Mouse (Mus musculus) cortical plate, adult 2 months (tissue): ENCODE results near the gene Enkur. TPM values are rescaled to one million over a fixed set of nuclear protein-coding genes. Genes with fewer than 3 reads are reported as not detected.
A peak's percentile ranks its signal among the peaks of the same experiment; 100 is the strongest.

Experiments
- H3K27ac ChIP-seq: fragments of 200-500 bp; 2 replicates; pipeline ENCODE4 v1.5.1; 2012; ENCODE audit warnings: low read length, control low read depth, inconsistent platforms; ENCODE audit not compliant: insufficient read depth
- H3K4me1 ChIP-seq: fragments of 200-500 bp; 2 replicates; pipeline ENCODE4 v1.6.1; 2011; ENCODE audit warnings: low read length; ENCODE audit not compliant: control insufficient read depth, insufficient read depth
- H3K4me3 ChIP-seq: fragments of 200-500 bp; 2 replicates; pipeline ENCODE4 v1.5.1; 2011; ENCODE audit warnings: mild to moderate bottlenecking, low read length, control low read depth; ENCODE audit not compliant: insufficient read depth
- CTCF ChIP-seq: fragments of 200-500 bp; IDR thresholded peaks from 2 replicates; pipeline ENCODE4 v1.5.1; 2011; ENCODE audit warnings: mild to moderate bottlenecking, control low read depth, low read length; ENCODE audit not compliant: insufficient read depth; ENCODE audit errors: extremely low read depth
- POLR2A ChIP-seq: fragments of 200-500 bp; IDR thresholded peaks from 2 replicates; pipeline ENCODE4 v1.6.1; 2011; ENCODE audit warnings: mild to moderate bottlenecking, low read length, control low read depth; ENCODE audit not compliant: insufficient read depth; ENCODE audit errors: extremely low read depth
- polyA plus RNA-seq: library from polyadenylated mRNA; depleted of rRNA; stranded (reverse); fragments of >200 nt; gene quantifications from 2 replicates; pipeline ENCODE4 v1.2.3, GENCODE M21; 2012

The Enkur gene
- polyA plus RNA-seq, 1 experiment = 4.4 TPM

GRCm38 (mm10) chr2:21191232-21191631 is 13.9 kb downstream of the Enkur start:
- TF ChIP-seq POLR2A (no peak), CTCF (no peak)
- Histone ChIP-seq H3K4me1 (no peaks in the 10 kb centered on the region), H3K4me3 (no peak overlapping the region), H3K27ac (no peak overlapping the region)

GRCm38 (mm10) chr2:21188610-21189009 is 16.6 kb downstream of the Enkur start:
- no peak overlapping the region for H3K27ac ChIP-seq
- no peak overlapping the region for H3K4me3 ChIP-seq
- H3K4me1 ChIP-seq = no peaks in the 10 kb centered on the region
- TF ChIP-seq POLR2A (no peak), CTCF (no peak)

- Histone ChIP-seq H3K27ac (no peak overlapping the region), H3K4me3 (no peak overlapping the region), H3K4me1 (no peaks in the 10 kb centered on the region)
- TF ChIP-seq CTCF = peak; percentile 82
- no peak for TF ChIP-seq POLR2A
These were observed 17.6 kb downstream of the Enkur start for GRCm38 (mm10) chr2:21187576-21187975.

GRCm38 (mm10) chr2:21182811-21183210 is 22.4 kb downstream of the Enkur start:
- Histone ChIP-seq H3K4me3 (no peak overlapping the region), H3K27ac (no peak overlapping the region), H3K4me1 (no peaks in the 10 kb centered on the region)
- no peak for TF ChIP-seq CTCF
- TF ChIP-seq POLR2A = no peak

- Histone ChIP-seq H3K4me3 (no peak overlapping the region), H3K4me1 (no peaks in the 10 kb centered on the region), H3K27ac (no peak overlapping the region)
- no peak for TF ChIP-seq CTCF
- no peak for TF ChIP-seq POLR2A
These were observed 26.0 kb downstream of the Enkur start for GRCm38 (mm10) chr2:21179136-21179535.

DNA sequence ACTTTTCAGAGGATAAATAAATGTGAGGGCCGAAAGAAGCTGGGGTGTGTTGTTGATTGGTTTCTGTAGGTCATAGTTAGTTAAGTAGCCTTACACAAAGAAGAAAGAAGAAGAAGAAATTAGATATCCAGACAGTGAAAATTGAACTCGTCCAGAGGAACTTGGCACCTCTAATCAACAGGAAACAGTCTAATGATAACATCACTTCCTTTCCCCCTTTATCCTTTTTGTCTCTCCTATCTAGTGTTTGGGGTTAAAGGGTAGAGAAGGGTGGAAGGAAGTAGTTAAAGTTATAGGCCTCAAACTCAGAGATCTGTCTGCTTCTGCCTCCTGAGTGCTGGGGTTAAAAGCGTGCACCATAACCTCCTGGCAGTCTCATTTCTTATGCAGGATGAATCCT is 32.4 kb downstream of the Enkur start:
- no peak for TF ChIP-seq POLR2A
- no peak for TF ChIP-seq CTCF
- H3K4me3 ChIP-seq = no peak overlapping the region
- no peaks in the 10 kb centered on the region for H3K4me1 ChIP-seq
- H3K27ac ChIP-seq = no peak overlapping the region

DNA sequence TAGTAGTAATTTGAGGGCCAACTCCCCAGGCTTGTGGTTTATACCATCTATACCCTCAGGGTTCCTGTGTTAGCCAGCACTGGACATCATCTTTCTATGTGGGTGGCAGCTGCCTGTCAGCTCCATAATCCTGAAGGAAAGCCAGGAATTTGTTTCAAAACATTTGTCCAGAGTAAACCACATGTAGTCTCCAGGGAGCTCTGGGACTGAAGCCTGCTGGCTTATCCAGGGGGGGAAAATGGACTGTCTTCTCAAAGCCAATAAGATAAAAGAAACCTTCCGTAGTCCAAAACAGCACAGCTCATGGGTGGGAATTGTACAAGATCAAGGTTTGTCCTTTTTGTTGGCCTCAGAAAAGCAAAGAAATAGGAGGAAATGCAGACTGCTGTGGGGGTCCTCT is 37.2 kb downstream of the Enkur start:
- H3K4me3 ChIP-seq = no peak overlapping the region
- TF ChIP-seq CTCF (no peak), POLR2A (no peak)

DNA sequence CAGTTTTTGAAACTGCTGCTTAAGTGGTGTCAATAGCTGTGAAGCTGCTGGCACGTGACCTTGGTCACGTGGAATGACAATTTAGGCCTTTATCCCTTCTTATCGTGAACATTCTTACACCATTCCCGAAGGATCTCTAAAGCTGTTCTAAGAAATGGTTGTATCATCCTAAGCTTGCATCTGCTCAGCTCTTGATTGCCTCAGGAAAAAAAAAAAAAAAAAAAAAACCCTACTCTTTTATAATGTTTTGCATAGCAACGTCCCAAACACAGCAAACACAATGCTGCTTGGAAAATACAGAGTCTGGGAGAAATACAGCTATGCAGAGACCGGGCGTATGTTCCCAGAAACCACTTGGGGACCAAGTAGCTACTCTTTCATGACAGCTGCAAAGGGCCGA is 40.9 kb downstream of the Enkur start:
- TF ChIP-seq POLR2A = no peak
- no peak overlapping the region for H3K27ac ChIP-seq
- no peak overlapping the region for H3K4me3 ChIP-seq
- no peaks in the 10 kb centered on the region for H3K4me1 ChIP-seq

More for the DNA sequence above, 37.2 kb downstream of the Enkur start:
- no peak overlapping the region for H3K27ac ChIP-seq
- no peaks in the 10 kb centered on the region for H3K4me1 ChIP-seq

DNA sequence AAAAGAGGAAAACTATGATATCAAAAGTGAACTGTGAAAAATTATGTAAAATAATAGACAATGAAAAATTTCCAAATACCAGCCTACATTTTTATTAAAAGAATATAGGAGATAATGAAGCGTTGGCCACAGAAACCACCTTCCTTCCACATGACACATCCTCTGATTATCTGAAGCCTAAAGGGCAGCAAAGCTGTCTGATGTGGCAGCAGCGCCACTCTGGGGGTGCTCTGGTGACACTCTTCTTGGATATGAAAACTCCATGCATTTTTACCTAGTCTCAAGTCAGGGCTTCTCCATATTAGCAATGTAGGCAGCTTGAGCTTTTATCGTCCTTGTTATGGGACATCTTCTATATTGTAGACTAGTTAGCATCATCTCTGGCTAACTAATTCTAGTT is 51.7 kb downstream of the Enkur start:
- no peak overlapping the region for H3K27ac ChIP-seq
- H3K4me3 ChIP-seq = no peak overlapping the region
- no peak for TF ChIP-seq POLR2A
- H3K4me1 ChIP-seq = no peaks in the 10 kb centered on the region

GRCm38 (mm10) chr2:21147169-21147568 is 58.0 kb downstream of the Enkur start:
- no peak overlapping the region for H3K4me3 ChIP-seq
- TF ChIP-seq POLR2A (no peak), CTCF (no peak)
- H3K4me1 ChIP-seq = peaks cover 5% of the 10 kb centered on the region; the same call in 1 of the 2 replicates
- H3K27ac ChIP-seq = no peak overlapping the region

- H3K27ac ChIP-seq = no peak overlapping the region
- peaks cover 5% of the 10 kb centered on the region; the same call in 1 of the 2 replicates for H3K4me1 ChIP-seq
- no peak overlapping the region for H3K4me3 ChIP-seq
- TF ChIP-seq POLR2A (no peak), CTCF (no peak)
These were observed 58.7 kb downstream of the Enkur start for GRCm38 (mm10) chr2:21146486-21146885.
